Mouse (Mus musculus) left cerebral cortex, postnatal 14 days (tissue): ENCODE data around the gene Gm17455. TPM values are rescaled to one million over a fixed set of nuclear protein-coding genes. Genes with fewer than 3 reads are reported as not detected.

ENCODE experiments used
- DNase-seq, 2 experiments: peaks; one replicate each; pipeline ENCODE4 v3.0.0; 2021 to 2022; ENCODE audit warnings: low spot score in 2 of 2, mixed read lengths in 1 of 2
- intact Hi-C: fragments of 180-260 bp; cut with DNase I; formaldehyde crosslinking; loops from one replicate; pipeline ENCODE4 v1.15.1; 2025
- total RNA-seq, 2 experiments: library from RNA; stranded (reverse); gene quantifications; 2 replicates each; pipeline ENCODE4 v1.2.3; 2021

Gm17455 gene
- total RNA-seq, 2 experiments from 2014 or later = 1.3 TPM; not detected in 1

- peak; percentile 55 to 77 for DNase-seq
- intact Hi-C loops = no loop called here
Observed at GRCm38 (mm10) chr10:60407831-60408230, 8.3 kb downstream of the Gm17455 start.

DNA sequence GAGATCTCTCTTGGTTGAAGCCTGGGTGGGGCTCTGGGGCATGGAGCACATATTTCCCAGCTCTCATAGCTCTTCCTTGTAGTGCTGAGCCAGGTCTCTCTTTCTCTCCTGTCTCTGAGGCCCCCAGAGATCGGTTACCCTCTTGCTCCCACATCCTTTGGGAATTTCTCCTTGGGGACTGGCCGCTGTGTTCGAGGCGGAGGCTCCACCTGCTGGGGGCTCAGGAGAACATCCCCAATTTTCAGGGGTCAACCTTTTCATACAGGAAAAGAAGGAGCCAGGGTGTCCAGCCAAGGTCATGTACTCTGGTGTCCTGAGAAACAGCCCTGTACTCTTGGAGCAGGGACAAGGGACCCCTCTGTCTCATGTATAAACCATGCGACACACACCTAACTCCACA, 12.3 kb downstream of the Gm17455 start:
- no peak for DNase-seq
- intact Hi-C loops = loop anchor here (1.0 kb wide), 1 partner anchor 105 kb away; no protein-coding TSS in a partner anchor

GRCm38 (mm10) chr10:60413756-60414155, 14.2 kb downstream of the Gm17455 start:
- intact Hi-C loops = no loop called here
- DNase-seq = no peak

GRCm38 (mm10) chr10:60417041-60417440, 17.5 kb downstream of the Gm17455 start:
- intact Hi-C loops = loop anchor here (5.0 kb wide), 1 partner anchor 340 kb away; no protein-coding TSS in a partner anchor

DNA sequence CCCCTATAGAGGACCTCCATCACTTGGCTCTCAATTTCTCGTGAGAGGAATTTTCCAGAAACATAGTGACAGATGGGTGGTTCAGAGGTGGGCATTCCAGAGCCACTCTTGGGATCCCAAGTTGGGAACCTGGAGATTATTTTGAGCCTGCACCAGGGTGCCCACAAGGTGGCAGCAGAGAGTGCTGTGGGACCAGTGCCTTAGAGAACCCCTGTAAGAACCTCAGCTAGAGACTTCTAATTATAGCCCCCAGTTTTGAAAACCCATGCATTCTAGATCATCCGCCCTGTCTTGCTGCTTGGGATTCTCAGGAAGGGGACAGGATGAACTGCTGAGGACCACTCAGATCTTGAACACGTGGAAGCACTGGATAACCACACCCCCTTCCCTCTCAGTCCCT, 18.6 kb downstream of the Gm17455 start:
- intact Hi-C loops = loop anchor here (2.0 to 5.0 kb wide), 2 partner anchors 279 to 339 kb away; partner anchors contain the start of gene Cdh23
- DNase-seq = peak; percentile 80 to 84

More at GRCm38 (mm10) chr10:60417041-60417440, 17.5 kb downstream of the Gm17455 start:
- no peak for DNase-seq

DNA sequence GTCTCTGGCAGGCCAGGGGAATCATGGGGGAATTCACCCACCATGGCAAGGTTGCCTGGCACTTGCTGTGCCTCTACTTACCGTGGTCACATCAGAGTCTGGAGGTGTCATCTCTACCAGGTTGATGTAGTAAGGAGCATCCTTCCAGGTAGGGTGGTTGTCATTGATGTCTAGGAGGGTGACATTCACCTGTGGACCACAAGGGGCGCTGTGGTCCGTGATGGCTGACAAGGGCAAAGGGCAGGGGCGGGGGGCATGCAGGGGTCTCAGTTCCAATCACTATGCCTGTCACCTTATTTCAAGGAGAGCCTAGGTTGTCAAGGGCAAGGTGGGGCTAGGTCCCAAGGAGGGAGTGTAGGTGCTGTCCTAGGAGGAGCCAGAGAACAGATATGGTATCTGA, 20.1 kb downstream of the Gm17455 start:
- no peak for DNase-seq
- intact Hi-C loops = loop anchor here (2.0 to 5.0 kb wide), 2 partner anchors 277 to 338 kb away; partner anchors contain the start of gene Cdh23

DNA sequence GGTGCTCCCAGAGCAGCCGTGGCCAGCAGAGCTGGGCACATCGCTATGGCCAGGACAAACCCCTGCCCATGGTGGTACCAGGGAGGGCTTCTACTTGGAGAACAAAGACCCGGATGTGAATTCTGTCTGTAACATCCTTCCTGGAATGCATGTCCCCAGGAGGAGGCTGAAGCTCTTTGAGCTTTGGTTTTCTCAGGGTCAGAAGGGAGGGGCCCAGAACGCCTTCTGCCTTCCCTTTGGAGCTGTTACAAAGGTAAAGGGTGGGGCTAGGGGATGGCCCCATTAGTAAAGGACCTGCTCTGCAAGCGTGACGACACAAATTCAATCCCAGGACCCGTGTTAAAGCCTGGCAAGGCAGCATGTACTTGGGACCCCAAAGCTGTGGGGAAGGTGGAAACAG, 23.2 kb downstream of the Gm17455 start:
- DNase-seq = no peak
- intact Hi-C loops = no loop called here

DNA sequence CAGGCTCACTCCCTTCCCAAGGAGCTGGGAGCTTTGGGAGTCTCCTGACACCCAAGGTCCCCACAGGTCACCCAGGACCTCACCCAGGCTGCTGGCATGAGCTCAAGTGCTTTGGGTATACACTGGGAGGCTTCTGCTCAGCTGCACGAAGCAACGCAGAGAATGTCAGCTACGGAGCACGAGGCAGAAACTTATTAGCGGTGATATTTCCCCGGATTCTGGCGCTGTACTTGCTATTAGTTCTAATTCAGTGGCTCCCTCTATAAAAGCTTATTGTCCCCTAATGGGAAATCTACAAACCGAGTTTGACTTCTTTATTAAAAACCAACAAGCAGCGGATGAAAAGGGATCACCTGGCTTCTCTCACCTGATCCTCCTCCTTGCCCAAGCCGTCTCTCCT, 30.5 kb downstream of the Gm17455 start:
- intact Hi-C loops = no loop called here
- no peak for DNase-seq

DNA sequence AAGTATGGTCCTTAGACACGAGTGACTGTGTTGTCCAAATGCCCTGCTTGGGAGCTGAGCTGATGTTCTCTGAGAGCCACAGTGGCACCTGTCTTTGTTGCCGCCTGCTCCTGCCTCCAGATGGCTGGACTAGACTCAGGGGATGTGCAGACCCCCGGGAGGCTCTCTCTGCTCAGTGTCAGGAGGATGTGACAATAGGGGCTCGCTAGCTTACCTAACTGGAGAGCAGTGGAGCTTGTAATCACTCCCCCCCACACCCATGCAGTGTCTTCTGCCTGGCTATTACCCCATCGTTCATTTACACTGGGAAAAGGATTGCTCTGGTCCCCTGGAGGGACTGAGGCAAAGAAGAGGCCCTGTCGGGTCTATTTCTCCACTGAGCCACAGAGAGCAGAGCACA, 31.1 kb downstream of the Gm17455 start:
- no peak for DNase-seq
- intact Hi-C loops = no loop called here

DNA sequence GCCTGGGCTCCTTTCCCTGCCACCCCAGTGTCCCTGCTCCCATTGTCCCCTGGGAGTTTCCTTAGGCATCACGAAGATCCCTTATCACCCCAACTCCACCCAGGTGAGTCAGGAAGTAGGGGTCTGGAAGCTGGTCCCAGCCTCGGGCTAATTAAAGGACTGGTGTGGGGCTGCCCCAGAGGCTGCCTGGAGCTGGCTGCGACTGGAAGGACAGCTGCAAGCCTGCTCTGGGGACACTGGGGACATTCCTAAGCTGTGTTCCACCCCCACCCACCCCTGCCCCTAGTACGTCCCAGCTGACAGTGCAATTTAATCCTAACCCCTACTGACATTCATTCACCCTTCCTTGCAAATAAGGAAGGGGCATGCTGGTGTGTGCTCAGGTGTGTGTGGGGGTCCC, 33.2 kb downstream of the Gm17455 start:
- intact Hi-C loops = no loop called here
- DNase-seq = no peak

DNA sequence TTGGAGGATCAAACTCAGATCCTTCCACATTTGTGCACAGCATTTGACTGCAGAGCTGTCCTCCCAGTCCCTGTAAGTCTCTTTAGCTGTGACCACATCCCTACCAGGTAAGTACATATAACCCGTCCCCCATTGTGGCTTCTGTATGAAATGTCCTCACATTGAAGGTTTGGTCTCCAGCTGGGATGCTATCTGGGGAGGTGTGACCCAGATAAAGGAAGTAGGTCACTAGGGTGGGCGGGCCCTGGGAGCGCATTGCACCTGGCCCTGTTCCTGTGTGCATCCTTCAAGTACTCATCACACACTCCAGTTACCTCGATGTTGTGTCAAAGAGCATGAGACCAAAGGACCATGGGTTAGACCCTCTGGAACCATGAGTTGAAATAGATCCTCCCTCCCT, 42.8 kb downstream of the Gm17455 start:
- no peak for DNase-seq
- intact Hi-C loops = no loop called here

DNA sequence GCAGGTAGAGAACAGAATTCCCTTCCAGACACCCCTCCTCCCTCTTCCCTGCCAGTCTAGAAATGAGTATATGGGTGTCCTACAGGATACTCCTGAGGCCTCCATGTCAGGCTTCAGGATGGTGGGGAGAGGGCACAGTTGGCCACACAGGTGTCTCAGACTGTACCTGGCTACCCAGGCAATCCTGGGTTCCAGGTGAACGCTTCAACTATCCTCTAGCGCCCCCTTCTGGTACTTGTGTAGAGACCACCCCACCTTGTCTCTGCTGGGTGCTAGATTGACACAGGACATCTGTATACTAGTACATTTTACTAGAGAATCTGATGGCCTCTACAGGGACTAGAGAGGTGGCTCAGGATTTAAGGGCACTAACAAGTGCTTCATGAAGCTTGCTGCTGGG, 43.6 kb downstream of the Gm17455 start:
- DNase-seq = no peak
- intact Hi-C loops = no loop called here

- peak; percentile 16 to 39 for DNase-seq
- intact Hi-C loops = no loop called here
Observed at GRCm38 (mm10) chr10:60445031-60445593, 45.6 kb downstream of the Gm17455 start.

- intact Hi-C loops = no loop called here
- no peak for DNase-seq
Observed at GRCm38 (mm10) chr10:60447186-60447585, 47.7 kb downstream of the Gm17455 start.

Other genes starting within 250 kb of the Gm17455 start
- 1 to 10 TPM; 2.2 to 2.6 TPM for gene Chst3, start 180.5 kb upstream of the Gm17455 start, total RNA-seq
- 1,000 to 10,000 TPM; 1,462 to 1,465 TPM for gene Psap, start 122.1 kb upstream of the Gm17455 start, total RNA-seq
- gene Vsir, start 52.9 kb upstream of the Gm17455 start, total RNA-seq = 10 to 100 TPM; 24.9 to 25.8 TPM